Mouse (Mus musculus) myocyte (in vitro differentiated cells): ENCODE results near the gene B230217C12Rik.

Experiments
- E2F4 ChIP-seq: IDR thresholded peaks from one replicate; pipeline ENCODE4 v1.6.1; 2011; ENCODE audit warnings: mild to moderate bottlenecking, control low read depth, moderate library complexity; ENCODE audit not compliant: insufficient read depth
- MAX ChIP-seq: IDR thresholded peaks from one replicate; pipeline ENCODE4 v1.6.1; 2011; ENCODE audit warnings: low read depth, mild to moderate bottlenecking, control low read depth
- MYOD1 ChIP-seq, 3 experiments: IDR thresholded peaks; one replicate each; pipeline ENCODE4 v1.6.1; 2011; ENCODE audit warnings: control low read depth in 2 of 3, low read depth in 2 of 3, mild to moderate bottlenecking in 2 of 3, moderate library complexity in 1 of 3; ENCODE audit not compliant: insufficient read length in 2 of 3, control insufficient read depth in 1 of 3
- MYOG ChIP-seq, 3 experiments: IDR thresholded peaks; one replicate each; pipeline ENCODE4 v1.6.1; 2011; ENCODE audit warnings: control low read depth in 2 of 3, low read depth in 2 of 3, mild to moderate bottlenecking in 2 of 3; ENCODE audit not compliant: insufficient read length in 2 of 3, control insufficient read depth in 1 of 3, insufficient read depth in 1 of 3
- POLR2A ChIP-seq: IDR thresholded peaks from one replicate; pipeline ENCODE4 v1.6.1; 2011; ENCODE audit warnings: low read depth, mild to moderate bottlenecking, control low read depth, moderate library complexity; ENCODE audit not compliant: insufficient read length
- POLR2AphosphoS2 ChIP-seq: IDR thresholded peaks from one replicate; pipeline ENCODE4 v1.6.1; 2011; ENCODE audit warnings: low read depth, control low read depth; ENCODE audit not compliant: insufficient read length
- SRF ChIP-seq: IDR thresholded peaks from one replicate; pipeline ENCODE4 v1.6.1; 2011; ENCODE audit warnings: low read depth; ENCODE audit not compliant: control insufficient read depth, insufficient read length

DNA sequence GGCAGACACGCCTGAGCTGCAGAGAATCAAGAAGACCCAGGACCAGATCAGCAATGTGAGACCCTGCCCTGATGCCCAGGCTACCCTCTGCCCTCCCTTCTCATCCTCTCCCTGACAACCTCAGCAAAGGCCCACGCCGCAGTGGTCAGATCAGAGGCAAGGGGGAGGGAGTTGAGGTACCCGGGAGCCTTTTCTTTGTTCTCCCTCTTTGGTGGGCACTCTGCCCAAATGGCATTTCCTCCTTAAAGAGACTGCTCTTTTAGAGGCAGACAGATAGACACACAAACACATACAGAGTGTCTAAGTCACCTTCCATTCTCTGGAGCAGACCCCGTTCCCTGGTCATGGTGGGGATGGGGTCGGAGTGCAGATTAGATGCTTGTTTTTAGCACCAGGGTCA is 15.7 kb upstream of the B230217C12Rik start:
- TF ChIP-seq MYOD1 (IDR thresholded peaks at IDR 0.05; ENCODE audit: control insufficient read depth in 1 of 3, insufficient read length in 2 of 3, low read depth in 2 of 3) (no peak), POLR2A (no peak), POLR2AphosphoS2 (no peak), MAX (no peak), MYOG (IDR thresholded peaks at IDR 0.05; ENCODE audit: control insufficient read depth in 1 of 3, insufficient read depth in 1 of 3, insufficient read length in 2 of 3, low read depth in 2 of 3) (no peak), SRF (no peak), E2F4 (no peak)
